Mouse (Mus musculus): ENCODE data around the gene Ube2l6. TPM values are rescaled to one million over a fixed set of nuclear protein-coding genes. Genes with fewer than 3 reads are reported as not detected.

Gene Ube2l6
- polyA plus RNA-seq, 1 experiment from 2014 or later = 67.7 TPM

DNA sequence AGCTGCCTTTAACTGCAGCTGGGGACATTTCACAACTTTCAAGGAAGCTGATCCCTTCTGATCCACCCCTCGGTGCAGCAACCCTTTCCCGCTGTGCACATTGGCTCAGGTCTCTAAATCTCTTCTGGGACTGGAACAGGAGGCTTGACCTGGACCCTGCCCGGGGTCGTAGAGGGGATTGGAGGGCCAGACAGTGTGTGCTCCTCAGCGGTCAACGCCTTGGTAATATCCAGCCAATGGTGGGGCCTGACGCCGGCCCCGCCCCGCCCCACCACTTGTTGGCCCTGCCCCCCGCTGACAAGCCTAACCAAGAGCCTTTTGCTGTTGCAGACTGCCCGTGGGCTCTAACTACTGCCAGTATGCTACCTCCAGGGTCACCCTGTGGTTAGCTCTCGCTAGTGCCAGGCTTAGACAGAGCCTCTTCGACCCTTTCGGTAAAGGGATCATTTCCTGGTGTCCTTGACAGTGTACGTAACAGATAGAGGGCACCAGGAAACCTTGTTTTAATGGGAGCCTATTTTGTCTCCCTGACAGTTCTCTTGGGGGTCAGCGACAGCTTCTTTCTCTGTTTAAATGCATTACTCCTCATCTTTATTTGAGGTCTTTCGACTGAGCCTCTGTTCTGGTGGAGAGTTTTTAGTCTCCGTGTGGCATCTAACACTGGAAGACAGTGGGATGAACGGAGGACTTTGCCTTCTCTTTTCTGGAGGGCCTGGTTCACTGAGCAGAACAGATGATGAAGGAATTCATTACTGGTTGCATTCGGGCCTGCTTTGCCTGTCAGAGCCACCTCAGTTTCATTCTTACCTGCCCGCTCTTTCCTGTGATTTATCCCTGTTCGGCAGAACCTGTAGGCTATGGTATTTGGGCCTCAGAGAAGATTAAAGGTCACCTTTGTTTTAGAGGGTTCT, 52.8 kb downstream of the Ube2l6 start:
- Histone ChIP-seq H3K9me3 (replicated peaks; ENCODE audit: control insufficient read depth, low read length) (no peaks in the 10 kb centered on the region), H3K27me3 (ENCODE audit: control insufficient read depth, insufficient read depth, low read length) (no peaks in the 10 kb centered on the region), H3K4me3 (replicated peaks; ENCODE audit: low read length) (peak overlapping the region; percentile 13), H3K9ac (ENCODE audit: low read length) (0 out of 2 replicates have a peak overlapping the region, but pooled peaks have one; percentile 44), H3K36me3 (ENCODE audit: control insufficient read depth, insufficient read depth, low read length) (no peaks in the 10 kb centered on the region), H3K27ac (ENCODE audit: low read length) (peak overlapping the region; percentile 53; the same call in 1 of the 2 replicates), H3K4me1 (ENCODE audit: control insufficient read depth, insufficient read depth, low read length) (peaks cover 16% of the 10 kb centered on the region), H3K4me2 (ENCODE audit: low read depth, low read length) (peak overlapping the region; percentile 38)
- WGBS = 38% methylated on average over 23 of the region's 23 CpGs
- ATAC-seq (ENCODE audit: insufficient read depth, low FRiP score) = peak; percentile 84; the same call in 1 of the 2 replicates

DNA sequence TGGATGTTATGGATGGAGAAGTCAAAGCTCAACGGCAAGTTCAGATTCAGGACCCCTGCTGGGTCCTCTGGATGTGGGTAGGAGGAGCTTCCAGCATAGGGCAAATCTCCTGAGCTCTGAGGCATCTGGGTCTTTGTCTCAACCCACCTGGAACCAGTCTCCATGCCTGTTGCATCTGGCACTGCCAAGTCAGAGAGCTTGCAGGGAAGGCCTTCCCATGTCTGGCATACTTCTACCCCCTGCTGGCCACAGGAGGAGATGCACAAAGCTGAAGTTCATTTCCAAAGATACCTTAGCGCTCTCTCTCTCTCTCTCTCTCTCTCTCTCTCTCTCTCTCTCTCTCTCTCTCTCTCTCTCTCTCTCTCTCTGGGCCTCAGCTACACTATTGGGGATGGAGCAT, 57.1 kb downstream of the Ube2l6 start:
- H3K27me3 ChIP-seq (ENCODE audit: control insufficient read depth, insufficient read depth, low read length) = no peaks in the 10 kb centered on the region
- ATAC-seq (ENCODE audit: insufficient read depth, low FRiP score) = peak; percentile 46; the same call in 1 of the 2 replicates
- no peaks in the 10 kb centered on the region for H3K9me3 ChIP-seq (replicated peaks; ENCODE audit: control insufficient read depth, low read length)
- 0 out of 2 replicates have a peak, but pooled peaks cover 9% of the 10 kb centered on the region for H3K4me1 ChIP-seq (ENCODE audit: control insufficient read depth, insufficient read depth, low read length)
- no peak overlapping the region for H3K4me3 ChIP-seq (replicated peaks; ENCODE audit: low read length)
- no peak overlapping the region for H3K27ac ChIP-seq (ENCODE audit: low read length)
- 69% methylated on average over 2 of the region's 2 CpGs for WGBS
- no peak overlapping the region for H3K4me2 ChIP-seq (ENCODE audit: low read depth, low read length)
- H3K36me3 ChIP-seq (ENCODE audit: control insufficient read depth, insufficient read depth, low read length) = 0 out of 2 replicates have a peak, but pooled peaks cover 3% of the 10 kb centered on the region
- no peak overlapping the region for H3K9ac ChIP-seq (ENCODE audit: low read length)

DNA sequence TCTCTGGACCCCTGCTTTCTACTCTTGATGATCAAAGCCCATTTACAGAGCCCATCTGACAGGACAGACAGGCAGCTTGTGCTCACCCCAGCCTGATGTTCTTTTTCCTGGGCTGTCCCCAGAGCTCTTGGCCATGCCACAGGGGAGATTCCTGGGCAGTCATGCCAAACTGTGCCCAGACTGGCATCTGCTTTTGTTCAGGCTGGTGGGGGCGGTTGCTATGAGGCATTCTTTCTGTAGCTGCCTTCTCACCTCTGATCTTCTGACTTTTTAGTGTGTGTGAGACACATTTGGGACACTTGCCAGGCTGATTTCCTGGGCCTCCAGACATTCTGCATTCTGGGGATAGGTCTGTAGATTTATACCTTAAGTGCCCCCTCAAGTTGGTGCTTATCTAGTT, 59.9 kb downstream of the Ube2l6 start:
- no peak overlapping the region for H3K27ac ChIP-seq (ENCODE audit: low read length)
- H3K4me3 ChIP-seq (replicated peaks; ENCODE audit: low read length) = no peak overlapping the region
- no peaks in the 10 kb centered on the region for H3K9me3 ChIP-seq (replicated peaks; ENCODE audit: control insufficient read depth, low read length)
- ATAC-seq (ENCODE audit: insufficient read depth, low FRiP score) = no peak
- WGBS = 94% methylated on average over 1 of the region's 1 CpGs
- H3K9ac ChIP-seq (ENCODE audit: low read length) = no peak overlapping the region
- H3K4me1 ChIP-seq (ENCODE audit: control insufficient read depth, insufficient read depth, low read length) = no peaks in the 10 kb centered on the region
- H3K4me2 ChIP-seq (ENCODE audit: low read depth, low read length) = no peak overlapping the region
- H3K27me3 ChIP-seq (ENCODE audit: control insufficient read depth, insufficient read depth, low read length) = no peaks in the 10 kb centered on the region
- H3K36me3 ChIP-seq (ENCODE audit: control insufficient read depth, insufficient read depth, low read length) = 0 out of 2 replicates have a peak, but pooled peaks cover 3% of the 10 kb centered on the region

Other genes with a start within 250 kb of the Ube2l6 start
- 75.7 and 84.4 TPM in 2 replicates for gene Ctnnd1, start 148.1 kb upstream of the Ube2l6 start, polyA plus RNA-seq (2015; fragmentation: Nextera tagmentation; extraction: Ambion mirVana)
- 0.26 TPM in 2 replicates for gene Btbd18, start 139.7 kb upstream of the Ube2l6 start, polyA plus RNA-seq (2015; fragmentation: Nextera tagmentation; extraction: Ambion mirVana)
- gene Selenoh, start 128.1 kb upstream of the Ube2l6 start, polyA plus RNA-seq (2015; fragmentation: Nextera tagmentation; extraction: Ambion mirVana) = 184 and 203 TPM in 2 replicates
- not detected in 2 replicates for gene Gm28635, start 120.8 kb upstream of the Ube2l6 start, polyA plus RNA-seq (2015; fragmentation: Nextera tagmentation; extraction: Ambion mirVana)
- gene Med19, start 120.4 kb upstream of the Ube2l6 start, polyA plus RNA-seq (2015; fragmentation: Nextera tagmentation; extraction: Ambion mirVana) = 27.2 and 28.3 TPM in 2 replicates
- gene Tmx2, start 119.7 kb upstream of the Ube2l6 start, polyA plus RNA-seq (2015; fragmentation: Nextera tagmentation; extraction: Ambion mirVana) = 125 and 127 TPM in 2 replicates
- gene Zdhhc5, start 83.6 kb upstream of the Ube2l6 start, polyA plus RNA-seq (2015; fragmentation: Nextera tagmentation; extraction: Ambion mirVana) = 36.9 and 40.0 TPM in 2 replicates
- gene Clp1, start 71.5 kb upstream of the Ube2l6 start, polyA plus RNA-seq (2015; fragmentation: Nextera tagmentation; extraction: Ambion mirVana) = 26.6 and 28.4 TPM in 2 replicates
- gene Ypel4, start 64.8 kb upstream of the Ube2l6 start, polyA plus RNA-seq (2015; fragmentation: Nextera tagmentation; extraction: Ambion mirVana) = 7.4 and 8.0 TPM in 2 replicates
- 5.7 and 6.3 TPM in 2 replicates for gene Gm19426, start 55.2 kb upstream of the Ube2l6 start, polyA plus RNA-seq (2015; fragmentation: Nextera tagmentation; extraction: Ambion mirVana)
- 98.2 and 102 TPM in 2 replicates for gene Serping1, start 23.4 kb upstream of the Ube2l6 start, polyA plus RNA-seq (2015; fragmentation: Nextera tagmentation; extraction: Ambion mirVana)
- 0.42 and 1.7 TPM in 2 replicates for gene Smtnl1, start 23.8 kb downstream of the Ube2l6 start, polyA plus RNA-seq (2015; fragmentation: Nextera tagmentation; extraction: Ambion mirVana)
- gene Timm10, start 28.2 kb downstream of the Ube2l6 start, polyA plus RNA-seq (2015; fragmentation: Nextera tagmentation; extraction: Ambion mirVana) = 36.7 and 45.6 TPM in 2 replicates
- 20.8 TPM in 2 replicates for gene Slc43a1, start 40.0 kb downstream of the Ube2l6 start, polyA plus RNA-seq (2015; fragmentation: Nextera tagmentation; extraction: Ambion mirVana)
- 0.37 TPM in 1 of 2 replicates, not detected in the other for gene Rtn4rl2, start 87.9 kb downstream of the Ube2l6 start, polyA plus RNA-seq (2015; fragmentation: Nextera tagmentation; extraction: Ambion mirVana)
- gene Slc43a3, start 137.8 kb downstream of the Ube2l6 start, polyA plus RNA-seq (2015; fragmentation: Nextera tagmentation; extraction: Ambion mirVana) = 37.3 and 41.9 TPM in 2 replicates
- 2.2 and 2.4 TPM in 2 replicates for gene Prg2, start 181.6 kb downstream of the Ube2l6 start, polyA plus RNA-seq (2015; fragmentation: Nextera tagmentation; extraction: Ambion mirVana)
- gene Prg3, start 189.4 kb downstream of the Ube2l6 start, polyA plus RNA-seq (2015; fragmentation: Nextera tagmentation; extraction: Ambion mirVana) = 0.28 TPM in 1 of 2 replicates, not detected in the other
- 211 and 239 TPM in 2 replicates for gene Ssrp1, start 238.4 kb downstream of the Ube2l6 start, polyA plus RNA-seq (2015; fragmentation: Nextera tagmentation; extraction: Ambion mirVana)
- gene P2rx3, start 238.6 kb downstream of the Ube2l6 start, polyA plus RNA-seq (2015; fragmentation: Nextera tagmentation; extraction: Ambion mirVana) = 1.6 and 1.8 TPM in 2 replicates
- 66.9 and 81.6 TPM in 2 replicates for gene Tnks1bp1, start 249.2 kb downstream of the Ube2l6 start, polyA plus RNA-seq (2015; fragmentation: Nextera tagmentation; extraction: Ambion mirVana)